Mouse (Mus musculus): ENCODE results near the gene Dip2b.

The Dip2b gene

DNA sequence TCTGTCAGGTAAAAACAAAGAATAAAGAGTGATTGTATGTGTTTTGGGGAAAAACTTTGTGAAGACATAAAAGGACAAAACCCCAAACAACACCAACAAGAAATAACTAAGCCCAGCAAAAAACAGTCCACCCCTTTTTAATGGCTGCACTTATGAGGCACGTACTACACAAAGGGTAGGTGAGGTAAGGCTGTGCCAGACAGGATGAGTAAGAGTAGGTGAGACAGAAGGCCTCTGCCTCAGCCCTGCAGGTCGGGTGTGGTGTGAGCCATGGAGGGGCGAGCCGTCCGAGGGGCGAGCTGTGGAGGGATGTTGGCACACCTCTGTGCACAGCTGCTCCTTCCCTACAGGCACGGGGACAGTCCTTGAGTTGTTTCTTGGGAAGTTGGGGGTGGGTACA, 12.5 kb downstream of the Dip2b start:
- DNase-seq (ENCODE audit: low spot score) = no peak

DNA sequence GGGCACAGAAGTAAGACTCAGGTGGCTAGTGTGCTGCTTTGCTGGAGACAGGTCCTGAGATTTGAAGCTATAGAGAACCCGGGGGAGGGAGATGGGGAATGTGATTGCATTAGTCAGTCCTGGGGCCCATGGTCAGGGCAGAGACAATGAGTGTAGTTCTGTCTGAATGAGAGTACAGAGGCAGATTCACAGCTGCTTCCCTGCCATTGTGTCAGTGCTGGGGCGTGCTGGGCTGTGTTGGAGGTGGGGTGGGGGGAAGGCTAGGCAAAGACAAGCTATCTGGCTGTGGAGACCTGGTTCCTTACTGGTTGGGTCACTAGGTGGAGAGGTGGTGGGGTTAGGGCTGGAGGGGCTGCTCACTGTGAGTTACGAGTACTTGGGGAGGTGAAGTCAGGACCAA, 14.3 kb downstream of the Dip2b start:
- no peak for DNase-seq (ENCODE audit: low spot score)

DNA sequence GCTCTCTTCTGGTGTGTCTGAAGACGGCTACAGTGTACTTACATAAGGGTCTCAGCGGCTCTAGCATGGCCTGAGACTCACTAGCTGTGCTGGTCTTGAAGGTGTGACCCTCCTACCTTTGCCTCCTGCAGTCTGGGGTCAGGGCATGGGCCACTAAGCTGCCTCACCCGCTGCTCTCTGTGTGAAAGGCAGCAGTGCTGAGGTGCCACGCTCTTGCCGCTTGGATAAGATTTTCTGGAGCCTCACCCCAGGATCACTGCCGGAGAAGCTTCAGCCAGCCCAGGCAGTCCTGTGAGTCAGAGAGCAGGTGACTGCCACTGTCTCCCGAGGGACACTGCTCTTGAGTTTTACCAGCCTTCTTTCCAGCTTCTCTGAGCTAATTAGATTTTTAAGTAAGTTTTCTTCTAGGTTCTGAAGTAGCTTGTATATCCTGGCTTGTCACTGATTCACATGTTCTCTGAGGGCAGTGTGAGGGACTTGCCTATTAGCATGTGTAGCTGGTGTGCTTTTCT, 18.0 kb downstream of the Dip2b start:
- DNase-seq (ENCODE audit: low spot score) = no peak

- no peak for DNase-seq (ENCODE audit: low spot score)
Observed at GRCm38 (mm10) chr15:100057698-100058097, 19.2 kb downstream of the Dip2b start.

DNA sequence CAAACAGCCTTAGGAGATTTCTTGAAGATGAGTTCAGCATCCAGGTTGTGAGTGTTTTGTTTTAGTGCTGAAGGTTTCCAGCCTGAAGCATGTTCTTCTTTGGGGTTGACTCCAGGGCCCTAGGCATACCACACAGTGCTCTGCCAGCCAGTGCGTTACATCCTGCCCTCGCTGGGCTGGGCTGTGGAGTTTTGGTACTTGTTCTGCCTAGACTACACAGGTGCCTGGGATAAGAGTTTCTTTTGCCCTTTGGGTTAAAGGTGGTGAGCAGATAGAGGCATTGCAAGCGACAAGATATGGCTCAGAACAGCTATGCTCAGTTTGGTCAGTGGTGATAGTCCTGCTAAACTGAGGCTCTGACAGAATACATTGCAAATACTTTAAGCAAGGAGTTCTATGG, 19.7 kb downstream of the Dip2b start:
- no peak for DNase-seq (ENCODE audit: low spot score)

DNA sequence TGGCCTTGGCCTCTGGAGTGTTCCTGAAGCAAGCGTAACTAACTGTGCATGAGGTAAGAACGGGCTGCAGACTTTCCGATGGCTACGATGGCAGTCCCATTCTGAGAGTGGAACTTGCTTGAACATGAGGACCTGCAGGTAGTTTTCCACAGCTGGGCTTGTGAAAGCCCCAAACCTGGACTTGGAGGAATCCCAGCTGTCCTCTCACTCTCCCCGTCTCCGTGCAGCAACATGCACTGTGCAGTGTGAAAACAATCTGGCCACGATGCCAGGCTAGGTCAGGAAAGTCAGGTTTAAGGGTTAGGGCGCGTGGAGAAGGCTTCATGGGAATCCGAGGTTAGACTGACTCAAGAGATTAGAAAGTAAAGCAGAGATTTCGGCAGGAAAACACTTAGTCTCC, 20.4 kb downstream of the Dip2b start:
- DNase-seq (ENCODE audit: low spot score) = no peak

- no peak for DNase-seq (ENCODE audit: low spot score)
Observed at GRCm38 (mm10) chr15:100059626-100060311, 21.3 kb downstream of the Dip2b start.

- no peak for DNase-seq (ENCODE audit: low spot score)
Observed at GRCm38 (mm10) chr15:100060513-100061140, 22.2 kb downstream of the Dip2b start.

- no peak for DNase-seq (ENCODE audit: low spot score)
Observed at GRCm38 (mm10) chr15:100061377-100061776, 22.9 kb downstream of the Dip2b start.

GRCm38 (mm10) chr15:100063229-100063773, 24.8 kb downstream of the Dip2b start:
- DNase-seq (ENCODE audit: low spot score) = no peak

- no peak for DNase-seq (ENCODE audit: low spot score)
Observed at GRCm38 (mm10) chr15:100066702-100067101, 28.2 kb downstream of the Dip2b start.

DNA sequence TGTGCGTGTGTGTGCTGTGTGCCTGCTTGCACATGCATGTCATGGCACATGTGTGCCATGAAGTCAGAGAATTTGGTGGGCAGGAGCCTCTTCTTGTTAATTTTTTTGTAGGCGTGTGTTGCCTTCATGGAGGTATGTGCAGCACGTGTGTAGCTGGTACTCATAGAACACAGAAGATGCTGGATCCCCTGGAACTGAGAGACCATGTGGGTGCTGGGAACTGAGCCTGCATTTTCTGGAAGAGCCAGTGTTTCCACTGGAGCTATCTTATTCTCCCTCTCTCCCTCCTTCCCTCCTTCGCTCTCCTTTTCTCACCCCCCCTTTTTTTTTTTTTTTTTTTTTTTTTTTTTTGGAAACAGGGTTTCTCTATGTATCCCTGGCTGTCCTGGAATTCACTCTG, 30.6 kb downstream of the Dip2b start:
- DNase-seq (ENCODE audit: low spot score) = no peak

- peak; percentile 45 for DNase-seq (ENCODE audit: low spot score)
Observed at GRCm38 (mm10) chr15:100070021-100070420, 31.6 kb downstream of the Dip2b start.

- no peak for DNase-seq (ENCODE audit: low spot score)
Observed at GRCm38 (mm10) chr15:100071819-100072218, 33.4 kb downstream of the Dip2b start.

- no peak for DNase-seq (ENCODE audit: low spot score)
Observed at GRCm38 (mm10) chr15:100073696-100074453, 35.4 kb downstream of the Dip2b start.

DNA sequence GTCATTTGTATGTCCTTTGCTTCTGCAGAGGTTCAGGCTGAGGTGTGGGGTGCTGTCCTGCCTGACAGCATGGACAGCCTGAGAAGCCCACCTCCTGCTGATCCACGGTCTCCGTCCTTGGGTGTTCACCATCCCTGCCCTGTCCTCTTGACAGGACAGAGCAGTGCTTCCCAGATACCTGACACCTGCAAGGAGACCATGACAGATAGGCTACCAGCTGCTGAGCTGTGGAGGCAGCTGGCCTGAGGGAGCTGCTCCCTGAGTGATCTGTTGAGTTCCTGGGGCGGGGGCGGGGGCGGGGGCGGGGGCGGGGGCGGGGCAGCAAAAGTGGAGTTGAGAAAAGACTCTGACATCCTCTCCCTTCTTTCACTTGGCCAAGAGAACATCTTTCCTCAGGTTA, 36.3 kb downstream of the Dip2b start:
- DNase-seq (ENCODE audit: low spot score) = no peak

DNA sequence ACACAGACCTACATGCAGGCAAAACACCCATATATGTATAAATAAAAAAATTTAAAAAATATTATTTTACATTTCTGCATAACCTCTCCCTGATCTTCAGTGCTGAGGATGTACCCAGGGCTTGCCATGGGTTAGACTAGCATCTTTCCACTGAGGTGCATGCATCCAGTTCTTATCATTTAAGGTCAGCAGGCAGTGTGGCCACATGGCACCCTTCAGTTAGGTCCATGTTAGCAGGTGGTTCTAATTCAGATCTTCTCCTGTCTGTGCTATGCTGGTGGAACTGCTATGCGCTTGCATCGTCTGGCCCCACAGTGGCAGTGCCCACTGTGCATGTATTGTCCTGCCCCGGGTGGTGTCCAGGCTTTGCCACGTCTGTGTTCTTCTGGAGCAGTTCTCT, 37.9 kb downstream of the Dip2b start:
- DNase-seq (ENCODE audit: low spot score) = no peak

DNA sequence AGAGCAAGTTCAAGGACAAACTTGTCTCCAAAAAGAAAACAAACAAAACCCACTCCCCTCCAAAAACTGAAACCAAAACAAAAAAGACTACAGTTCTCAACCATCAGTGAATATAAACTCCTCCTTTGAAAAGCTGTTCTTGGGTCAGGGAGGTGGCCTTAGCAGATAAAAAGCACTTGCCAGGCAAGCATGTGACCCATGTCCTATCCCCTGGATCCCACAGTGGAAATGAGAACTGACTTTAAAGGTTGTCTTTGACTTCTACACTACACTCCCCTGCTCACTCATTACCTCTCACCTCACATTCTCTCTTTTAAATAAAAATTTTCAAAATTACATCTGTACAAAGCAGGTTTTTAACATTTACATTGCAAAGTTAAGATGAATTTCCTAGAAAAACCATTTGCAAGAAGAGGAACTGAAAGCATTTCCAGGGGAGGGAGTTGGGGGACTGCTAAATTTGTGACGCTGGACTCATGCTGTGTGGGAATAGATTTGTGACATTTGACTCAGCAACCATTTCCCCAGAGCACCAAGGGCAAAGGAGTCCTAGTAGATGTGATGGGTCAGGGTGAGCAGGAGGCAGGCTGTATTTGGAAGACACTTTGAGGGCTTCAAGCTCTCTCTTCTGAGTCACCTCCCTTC, 42.5 kb downstream of the Dip2b start:
- DNase-seq (ENCODE audit: low spot score) = no peak

DNA sequence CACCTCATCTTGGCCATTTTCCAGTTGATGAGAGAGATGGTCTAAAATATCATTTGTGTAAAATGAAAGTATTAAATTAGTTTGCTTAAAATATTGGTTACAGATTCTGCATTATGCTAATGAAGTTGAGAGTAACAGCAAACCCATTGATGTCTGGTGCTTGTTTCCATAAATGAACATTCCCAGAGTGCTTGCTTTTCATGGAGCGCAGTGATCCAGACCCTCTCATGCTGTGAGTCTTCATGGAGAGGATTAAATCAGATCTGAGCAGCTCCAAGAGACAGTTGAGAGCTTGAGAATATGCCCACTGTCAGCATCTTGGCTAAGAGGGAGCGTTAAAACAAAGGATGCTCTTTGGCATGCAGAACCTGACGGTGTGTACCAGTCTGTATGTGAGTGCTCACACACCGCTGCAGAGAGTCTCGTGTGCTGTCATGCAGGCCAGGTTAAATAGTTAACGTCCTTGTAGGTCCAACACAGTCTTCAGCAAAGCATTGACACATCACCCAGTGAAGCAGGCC, 43.1 kb downstream of the Dip2b start:
- no peak for DNase-seq (ENCODE audit: low spot score)

DNA sequence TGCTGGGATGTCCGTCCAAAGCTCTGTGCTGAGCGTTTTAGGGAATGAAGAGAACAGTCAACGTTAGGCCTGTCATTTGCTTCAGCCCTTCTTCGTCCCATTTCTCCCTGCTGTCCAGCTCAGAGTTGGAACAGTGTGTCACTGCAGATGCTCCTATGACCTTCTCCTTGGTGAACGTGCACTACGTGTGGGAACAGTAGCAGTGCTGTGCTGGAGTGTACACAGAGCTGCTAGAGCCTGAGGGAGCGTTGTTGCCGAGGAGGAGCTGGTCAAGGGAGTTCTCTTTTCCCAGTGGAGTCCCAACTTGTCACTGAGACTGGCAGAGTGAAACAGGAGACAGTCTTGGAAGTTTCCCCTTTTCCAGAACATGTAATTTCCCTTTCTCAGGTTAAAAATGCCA, 43.6 kb downstream of the Dip2b start:
- no peak for DNase-seq (ENCODE audit: low spot score)

DNA sequence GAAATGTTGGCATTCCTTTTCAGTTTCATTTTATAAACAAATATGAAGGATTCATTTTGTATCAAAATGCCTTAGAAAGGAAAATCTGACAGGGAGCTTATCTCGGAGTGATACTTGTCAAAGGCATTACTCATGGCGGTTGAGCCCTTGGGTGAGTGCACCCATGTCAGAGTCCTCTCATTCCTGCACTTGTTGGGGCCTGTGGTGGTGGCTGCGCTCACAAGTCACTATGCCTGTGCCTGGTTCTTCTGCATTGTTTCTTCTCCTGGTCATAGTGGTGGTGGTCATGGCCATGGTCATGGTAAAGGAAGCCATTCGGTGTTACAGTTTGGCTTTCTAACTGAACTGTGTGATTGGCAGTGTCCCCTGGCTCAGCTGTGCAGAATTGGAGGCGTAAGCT, 44.3 kb downstream of the Dip2b start:
- DNase-seq (ENCODE audit: low spot score) = no peak

GRCm38 (mm10) chr15:100083882-100084281, 45.4 kb downstream of the Dip2b start:
- DNase-seq (ENCODE audit: low spot score) = no peak
